8 mouse cellular contexts compared by ENCODE assay signal in the genomic region with DNA sequence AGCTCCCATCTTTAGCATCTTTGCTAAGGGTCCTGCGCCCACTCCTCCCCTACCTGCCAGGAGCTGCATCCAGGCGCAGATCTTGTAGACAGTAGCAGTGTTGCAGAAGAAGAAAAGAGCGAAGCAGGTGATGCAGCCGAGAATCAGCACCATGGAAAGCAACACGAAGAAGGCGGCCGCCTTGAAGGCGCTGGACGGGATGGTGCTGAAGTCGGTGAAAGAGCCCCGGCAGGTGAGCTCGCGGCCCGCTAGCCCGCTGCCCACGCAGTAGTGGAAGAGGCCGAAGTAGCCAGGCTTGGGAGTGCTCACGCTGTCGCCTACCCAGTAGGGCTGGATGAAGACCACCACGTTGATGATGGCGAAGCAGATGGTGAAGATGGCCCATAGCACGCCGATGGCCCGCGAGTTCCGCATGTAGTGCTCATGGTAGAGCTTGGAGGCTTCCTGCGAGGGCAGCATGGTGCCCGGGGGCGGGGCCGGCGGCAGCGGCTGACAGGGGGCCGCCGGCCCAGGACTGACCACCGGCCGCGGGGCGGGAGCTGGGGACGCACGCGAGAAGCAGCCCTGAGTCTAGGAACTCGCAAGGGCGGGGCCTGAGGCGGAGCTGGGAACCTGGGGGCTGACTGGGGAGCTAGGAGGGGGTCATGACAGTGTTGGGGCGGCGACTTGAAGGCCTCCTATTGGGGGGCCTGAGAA. TPM values are rescaled to one million over a fixed set of nuclear protein-coding genes. Genes with fewer than 3 reads are reported as not detected.
A peak's percentile ranks its signal among the peaks of the same experiment; 100 is the strongest.
DNase-seq lines count a peak whose midpoint lies in the region; ATAC-seq and TF ChIP-seq lines count a peak whose summit lies in the region.

No protein-coding gene starts in this region.

- H3K4me2 ChIP-seq in embryonic facial prominence, embryonic 12.5 days (replicated peaks): peak overlapping the region; percentile 83
- H3K4me2 ChIP-seq in hindbrain, postnatal 0 days (ENCODE audit: low read depth, low read length): peak overlapping the region; percentile 88
- H3K4me2 ChIP-seq in lung, postnatal 0 days (replicated peaks; ENCODE audit: low read depth, low read length): 0 out of 2 replicates have a peak overlapping the region, but pooled peaks have one; percentile 1

- peaks cover 43% of the 10 kb centered on the region for H3K27me3 ChIP-seq in embryonic facial prominence, embryonic 12.5 days
- H3K27me3 ChIP-seq in hindbrain, postnatal 0 days (ENCODE audit: insufficient read depth, low read length): no peaks in the 10 kb centered on the region
- H3K27me3 ChIP-seq in lung, postnatal 0 days (replicated peaks; ENCODE audit: insufficient read depth, low read length): peaks cover 23% of the 10 kb centered on the region
- H3K27me3 ChIP-seq in small intestine, adult 2 months (ENCODE audit: control insufficient read depth, insufficient read depth, low read length): peaks cover 25% of the 10 kb centered on the region

- H3K36me3 ChIP-seq in embryonic facial prominence, embryonic 12.5 days: no peaks in the 10 kb centered on the region
- no peaks in the 10 kb centered on the region for H3K36me3 ChIP-seq in hindbrain, postnatal 0 days (ENCODE audit: insufficient read depth, low read length)
- H3K36me3 ChIP-seq in lung, postnatal 0 days (ENCODE audit: insufficient read depth, low read length): no peaks in the 10 kb centered on the region
- no peaks in the 10 kb centered on the region for H3K36me3 ChIP-seq in small intestine, adult 2 months (ENCODE audit: control insufficient read depth, insufficient read depth, low read length)

- H3K4me3 ChIP-seq in embryonic facial prominence, embryonic 12.5 days: peak overlapping the region; percentile 25
- H3K4me3 ChIP-seq in hindbrain, postnatal 0 days (ENCODE audit: low read length): peak overlapping the region; percentile 69
- no peak overlapping the region for H3K4me3 ChIP-seq in lung, postnatal 0 days (ENCODE audit: low read depth, low read length)
- 0 out of 2 replicates have a peak overlapping the region, but pooled peaks have one; percentile 10 for H3K4me3 ChIP-seq in small intestine, adult 2 months (ENCODE audit: low read depth, low read length)

- no peak overlapping the region for H3K27ac ChIP-seq in embryonic facial prominence, embryonic 12.5 days
- H3K27ac ChIP-seq in hindbrain, postnatal 0 days: peak overlapping the region; percentile 86; the same call in 1 of the 2 replicates
- no peak overlapping the region for H3K27ac ChIP-seq in lung, postnatal 0 days (ENCODE audit: low read length)
- H3K27ac ChIP-seq in small intestine, adult 2 months (ENCODE audit: insufficient read depth, low read depth, low read length): no peak overlapping the region

- WGBS in embryonic facial prominence, embryonic 12.5 days: 3% methylated on average over 46 of the region's 46 CpGs
- 3% methylated on average over 46 of the region's 46 CpGs for WGBS in hindbrain, postnatal 0 days
- WGBS in lung, postnatal 0 days: 3% methylated on average over 41 of the region's 46 CpGs
- whole genome bisulfite sequencing in small intestine, adult 2 months: 5% methylated on average over 46 of the region's 46 CpGs

- DNase-seq in left cerebral cortex, postnatal 36 days (ENCODE audit: low spot score in 2 of 2): peak; percentile 25 to 35
- DNase-seq in left cerebral cortex, adult 9 months (ENCODE audit: low spot score in 2 of 2): no peak
- DNase-seq in adrenal gland, postnatal 36 days: peak; percentile 12 to 60
- peak; percentile 63 for DNase-seq in hindbrain, postnatal 0 days (ENCODE audit: low spot score)
- peak; percentile 61 for DNase-seq in lung, postnatal 0 days (ENCODE audit: low spot score)
- DNase-seq in MN1 (ENCODE audit: low spot score): no peak

- H3K4me1 ChIP-seq in embryonic facial prominence, embryonic 12.5 days: peaks cover 11% of the 10 kb centered on the region
- H3K4me1 ChIP-seq in hindbrain, postnatal 0 days (ENCODE audit: insufficient read depth, low read length): peaks cover 18% of the 10 kb centered on the region
- no peaks in the 10 kb centered on the region for H3K4me1 ChIP-seq in lung, postnatal 0 days (ENCODE audit: insufficient read depth, low read depth, low read length)
- peaks cover 4% of the 10 kb centered on the region for H3K4me1 ChIP-seq in small intestine, adult 2 months (ENCODE audit: control insufficient read depth, insufficient read depth, insufficient read length, low read length)

- no peak overlapping the region for H3K9ac ChIP-seq in embryonic facial prominence, embryonic 12.5 days
- peak overlapping the region; percentile 83 for H3K9ac ChIP-seq in hindbrain, postnatal 0 days (replicated peaks; ENCODE audit: low read length)
- no peak overlapping the region for H3K9ac ChIP-seq in lung, postnatal 0 days (replicated peaks; ENCODE audit: low read depth)

- ATAC-seq in embryonic facial prominence, embryonic 12.5 days (ENCODE audit: insufficient number of reproducible peaks, insufficient read depth, low FRiP score, low TSS enrichment): no peak
- ATAC-seq in hindbrain, postnatal 0 days: peak; percentile 71
- peak; percentile 54 for ATAC-seq in lung, postnatal 0 days

- H3K9me3 ChIP-seq in embryonic facial prominence, embryonic 12.5 days: no peaks in the 10 kb centered on the region
- no peaks in the 10 kb centered on the region for H3K9me3 ChIP-seq in hindbrain, postnatal 0 days (ENCODE audit: low read length)
- no peaks in the 10 kb centered on the region for H3K9me3 ChIP-seq in lung, postnatal 0 days (ENCODE audit: low read length)

- TF ChIP-seq EP300 in lung, postnatal 0 days (IDR thresholded peaks at IDR 0.05): no peak

- TF ChIP-seq POLR2A in small intestine, adult 2 months (IDR thresholded peaks at IDR 0.05; ENCODE audit: low read depth, low read length): no peak

- no peak for TF ChIP-seq CTCF in hindbrain, postnatal 0 days (IDR thresholded peaks at IDR 0.05; ENCODE audit: low read depth)
- no peak for TF ChIP-seq CTCF in lung, postnatal 0 days (IDR thresholded peaks at IDR 0.05)
- TF ChIP-seq CTCF in small intestine, adult 2 months (IDR thresholded peaks at IDR 0.05; ENCODE audit: extremely low read depth, insufficient read length, insufficient replicate concordance, low read depth, low read length): no peak

- intact Hi-C loops in left cerebral cortex, postnatal 36 days (cut with DNase I): loop anchor here (2.0 kb wide), 1 partner anchor 43 kb away; a partner anchor contains a TSS

RNA-seq across cellular contexts. Expression of a gene that starts 1.3 kb away (rescaled TPM):
- total RNA-seq in left cerebral cortex, postnatal 36 days (2021): 10 to 100 TPM; 79.6 to 85.5 TPM
- 1 to 10 TPM; 2.9 to 3.1 TPM for total RNA-seq in adrenal gland, postnatal 36 days (2021)
- 3.8 and 6.6 TPM in 2 replicates for polyA plus RNA-seq in embryonic facial prominence, embryonic 12.5 days (2016; fragmentation: Nextera tagmentation; extraction: Ambion mirVana)
- total RNA-seq in hindbrain, postnatal 0 days (2014; rRNA removed): 64.9 and 72.9 TPM in 2 replicates
- 50.9 and 56.0 TPM in 2 replicates for polyA plus RNA-seq in hindbrain, postnatal 0 days (2015; fragmentation: Nextera tagmentation; extraction: Ambion mirVana)
- 0.25 and 0.39 TPM in 2 replicates for polyA plus RNA-seq in lung, postnatal 0 days (2015; fragmentation: Nextera tagmentation; extraction: Ambion mirVana)
- 0.15 and 0.43 TPM in 2 replicates for polyA plus RNA-seq in small intestine, adult 2 months (2012; rRNA removed)

RNA-seq across cellular contexts. Expression of a gene that starts 43.7 kb away (rescaled TPM):
- total RNA-seq in left cerebral cortex, postnatal 36 days (2021): 10 to 100 TPM; 15.3 to 17.4 TPM
- 10 to 100 TPM; 19.7 to 30.1 TPM for total RNA-seq in adrenal gland, postnatal 36 days (2021)
- 46.5 and 47.7 TPM in 2 replicates for polyA plus RNA-seq in embryonic facial prominence, embryonic 12.5 days (2016; fragmentation: Nextera tagmentation; extraction: Ambion mirVana)
- 48.9 and 49.8 TPM in 2 replicates for total RNA-seq in hindbrain, postnatal 0 days (2014; rRNA removed)
- polyA plus RNA-seq in hindbrain, postnatal 0 days (2015; fragmentation: Nextera tagmentation; extraction: Ambion mirVana): 29.1 and 34.8 TPM in 2 replicates
- 27.4 and 33.6 TPM in 2 replicates for polyA plus RNA-seq in lung, postnatal 0 days (2015; fragmentation: Nextera tagmentation; extraction: Ambion mirVana)
- polyA plus RNA-seq in small intestine, adult 2 months (2012; rRNA removed): 23.3 and 66.0 TPM in 2 replicates

Comparison
In these comparisons a context has a peak if more than half of its experiments do, and no peak if none do; other contexts are left out.
1. DNase-seq: peak in left cerebral cortex, postnatal 36 days (2 of 2), adrenal gland, postnatal 36 days (2 of 2), hindbrain, postnatal 0 days (single experiment) and lung, postnatal 0 days (single experiment); none in left cerebral cortex, adult 9 months (0 of 2) and MN1 (single experiment).
2. H3K4me2 ChIP-seq: peak in every context shown above with its lines; median percentile 88 in hindbrain, postnatal 0 days; 83 in embryonic facial prominence, embryonic 12.5 days; 1 in lung, postnatal 0 days.